Mouse (Mus musculus): ENCODE data around the gene Mical1.

Mical1 gene

GRCm38 (mm10) chr10:41476171-41477017 is at the start of gene Mical1:
TSS of gene Mical1 (plus strand) at chr10:41476314.
- DNase-seq (ENCODE audit: low read depth, low spot score): no peak

DNA sequence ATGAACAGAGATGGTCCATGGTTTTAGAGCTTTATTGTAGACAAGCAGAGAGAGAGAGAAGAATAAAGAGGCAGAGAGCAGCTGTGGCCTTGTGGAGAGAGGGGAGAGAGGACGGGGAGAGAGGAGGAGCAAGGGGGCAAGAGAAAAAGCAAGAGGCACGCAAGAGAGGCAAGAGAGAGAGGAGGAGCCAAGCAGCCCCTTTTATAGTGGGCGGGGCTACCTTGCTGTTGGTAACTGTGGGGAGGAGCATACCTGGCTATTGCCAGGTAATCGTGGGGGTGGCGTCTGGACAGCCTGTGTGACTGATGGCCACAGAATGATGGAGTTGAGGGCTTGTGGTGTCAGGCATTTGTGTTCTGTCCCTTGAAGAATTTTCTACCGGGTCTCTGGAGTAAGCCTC is 49.7 kb upstream of the Mical1 start:
- no peak for DNase-seq (ENCODE audit: low read depth, low spot score)

- DNase-seq (ENCODE audit: low read depth, low spot score): no peak
These were observed 41.5 kb upstream of the Mical1 start for GRCm38 (mm10) chr10:41434624-41435023.

GRCm38 (mm10) chr10:41435141-41435540 is 41.0 kb upstream of the Mical1 start:
- no peak for DNase-seq (ENCODE audit: low read depth, low spot score)

- DNase-seq (ENCODE audit: low read depth, low spot score): no peak
These were observed 27.9 kb upstream of the Mical1 start for GRCm38 (mm10) chr10:41448216-41448615.

- no peak for DNase-seq (ENCODE audit: low read depth, low spot score)
These were observed 26.4 kb upstream of the Mical1 start for GRCm38 (mm10) chr10:41449684-41450083.

DNA sequence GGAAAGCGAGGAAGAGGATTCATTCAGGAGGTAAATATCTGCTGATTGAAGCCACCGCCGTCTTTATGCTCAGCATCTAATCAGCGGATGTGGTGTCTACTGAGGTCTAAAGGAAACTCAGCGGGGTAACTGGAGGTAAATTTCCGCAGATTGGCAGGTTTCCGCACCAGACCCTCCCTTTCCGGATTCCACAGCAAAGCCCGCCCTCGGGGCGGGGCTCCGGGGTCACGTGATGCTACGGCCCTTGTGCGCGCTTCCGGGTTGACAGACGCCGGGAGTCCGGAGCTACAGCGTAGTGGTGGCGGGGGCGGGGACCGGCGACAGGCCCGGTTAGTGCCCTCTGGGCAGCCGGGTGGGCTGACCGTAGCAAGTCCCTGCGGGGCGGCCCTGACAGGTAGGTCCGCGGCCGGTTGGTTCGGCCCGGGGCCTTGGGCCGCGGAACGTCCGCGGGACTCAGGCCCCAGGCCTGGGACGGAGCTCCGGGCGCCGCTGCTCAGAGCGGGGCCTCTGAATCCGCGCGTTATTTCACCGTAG is 25.9 kb upstream of the Mical1 start, which contains the start of gene Zbtb24:
Gene Zbtb24 (plus strand): TSS at position 247 of the 534 bp plus-strand sequence.
- DNase-seq (ENCODE audit: low read depth, low spot score): peak; percentile 93

GRCm38 (mm10) chr10:41450780-41451522 is 25.2 kb upstream of the Mical1 start:
- no peak for DNase-seq (ENCODE audit: low read depth, low spot score)

- DNase-seq (ENCODE audit: low read depth, low spot score): no peak
These were observed 24.5 kb upstream of the Mical1 start for GRCm38 (mm10) chr10:41451656-41452055.

DNA sequence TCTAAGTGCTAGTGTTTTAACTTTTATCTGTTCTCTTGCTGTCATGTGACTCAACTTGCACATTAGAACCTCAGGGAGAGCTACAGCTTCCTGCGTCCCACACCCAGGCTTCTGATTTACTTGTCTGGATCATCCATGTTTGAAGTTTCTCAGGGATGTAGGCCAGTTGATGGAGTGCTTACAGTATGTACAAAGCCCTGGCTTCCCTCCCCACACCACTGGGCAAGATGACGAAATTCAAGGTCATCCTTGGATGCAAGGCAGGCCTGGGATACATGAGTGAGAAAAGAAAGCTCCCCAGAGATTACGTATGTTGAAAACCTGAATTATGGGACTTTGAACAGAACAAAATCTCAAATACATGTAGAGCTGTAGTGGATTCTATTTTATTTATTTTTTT is 23.3 kb upstream of the Mical1 start:
- DNase-seq (ENCODE audit: low read depth, low spot score): no peak

DNA sequence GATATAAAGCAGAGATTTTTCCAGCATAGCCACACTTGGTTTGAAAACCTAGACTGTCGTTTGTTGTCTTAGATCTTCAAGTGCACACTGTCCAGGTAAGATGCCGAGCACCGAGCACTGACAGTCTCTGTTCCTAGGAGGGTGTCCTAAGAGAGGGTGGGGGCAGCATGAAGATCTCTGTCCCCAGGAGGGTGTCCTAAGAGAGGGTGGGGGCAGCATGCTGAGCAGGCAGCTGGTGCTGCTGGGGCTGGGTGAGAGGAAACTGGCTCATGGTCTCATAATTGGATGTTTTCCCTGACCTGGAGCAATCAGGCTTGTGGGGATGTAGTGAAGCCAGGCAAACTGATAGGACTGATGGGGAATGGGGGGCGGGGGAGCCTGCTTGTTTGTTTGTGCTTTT is 16.1 kb upstream of the Mical1 start:
- DNase-seq (ENCODE audit: low read depth, low spot score): no peak

- no peak for DNase-seq (ENCODE audit: low read depth, low spot score)
These were observed 15.6 kb upstream of the Mical1 start for GRCm38 (mm10) chr10:41460501-41460900.

- DNase-seq (ENCODE audit: low read depth, low spot score): no peak
These were observed 14.9 kb upstream of the Mical1 start for GRCm38 (mm10) chr10:41461057-41461722.

GRCm38 (mm10) chr10:41464401-41464955 is 11.6 kb upstream of the Mical1 start:
- no peak for DNase-seq (ENCODE audit: low read depth, low spot score)

DNA sequence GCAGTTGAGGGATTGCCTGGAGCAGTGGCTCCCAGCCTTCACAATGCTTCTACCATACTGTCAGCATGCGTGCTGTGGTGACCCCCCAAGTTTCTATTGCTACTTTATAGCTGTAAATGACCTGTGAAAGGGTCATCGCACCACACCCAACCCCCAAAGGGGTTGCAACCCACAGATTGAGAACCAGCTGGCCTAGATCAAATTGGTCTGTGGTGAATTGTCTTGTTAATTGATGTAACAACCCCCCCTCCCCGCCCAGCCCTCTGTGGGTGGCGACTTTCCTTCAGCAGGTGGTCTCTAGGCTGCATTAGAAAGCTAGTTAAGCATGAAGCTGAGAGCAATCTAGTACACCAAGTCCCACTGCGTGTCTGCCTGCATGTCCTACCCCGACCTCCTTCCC is 8.8 kb upstream of the Mical1 start:
- DNase-seq (ENCODE audit: low read depth, low spot score): no peak

DNA sequence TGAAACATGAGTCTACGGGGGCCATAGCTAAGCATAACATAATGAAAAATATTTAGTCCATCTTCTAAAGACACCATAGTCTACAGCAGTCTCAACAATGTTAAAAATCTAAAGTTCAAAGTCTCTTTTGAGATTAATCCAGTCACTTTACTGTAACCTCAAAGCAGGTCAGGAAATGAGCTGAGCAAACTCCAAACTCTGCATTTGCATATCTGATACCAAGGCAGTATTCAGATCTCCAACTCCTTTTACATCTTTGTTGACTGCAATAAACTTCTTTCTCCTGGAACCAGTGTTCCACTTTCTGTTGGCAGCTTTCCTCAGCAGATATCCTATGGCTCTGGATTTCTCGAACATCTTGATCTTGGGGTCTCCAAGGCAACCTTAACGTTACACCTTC is 5.4 kb upstream of the Mical1 start:
- DNase-seq (ENCODE audit: low read depth, low spot score): no peak

GRCm38 (mm10) chr10:41472534-41472933 is 3.6 kb upstream of the Mical1 start:
- DNase-seq (ENCODE audit: low read depth, low spot score): no peak

- DNase-seq (ENCODE audit: low read depth, low spot score): no peak
These were observed 3.1 kb upstream of the Mical1 start for GRCm38 (mm10) chr10:41472962-41473481.

DNA sequence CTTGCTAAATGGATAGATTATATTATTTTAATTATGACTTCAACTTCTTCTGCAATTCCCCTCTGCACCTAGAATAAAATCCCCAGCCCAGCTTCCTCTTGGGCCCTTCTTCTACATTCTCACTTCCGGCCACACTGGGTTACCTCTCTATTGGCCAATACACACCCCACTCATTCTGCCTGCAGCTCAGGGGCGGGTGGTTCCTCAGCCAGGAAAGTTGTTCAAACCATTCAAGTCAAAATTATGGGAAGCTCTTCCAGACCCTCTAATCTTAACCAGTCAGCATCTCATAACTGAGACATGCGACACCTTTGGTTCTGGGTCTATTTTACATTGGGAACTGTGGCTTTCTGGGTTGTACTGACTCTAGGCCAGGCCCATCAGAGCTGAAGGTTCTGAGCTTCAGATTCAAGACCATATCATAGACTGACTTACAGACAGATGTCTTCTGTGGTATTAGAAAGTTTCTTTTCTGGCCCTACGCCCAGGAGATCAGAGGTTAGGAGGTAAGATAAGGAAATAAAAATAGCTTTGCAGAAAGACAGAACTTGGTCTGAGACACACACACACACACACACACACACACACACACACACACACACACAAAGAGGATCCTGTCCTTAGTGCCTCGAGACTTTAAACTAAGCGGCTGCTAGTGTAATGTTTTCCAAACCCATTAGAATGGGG is 2.2 kb upstream of the Mical1 start:
- no peak for DNase-seq (ENCODE audit: low read depth, low spot score)

GRCm38 (mm10) chr10:41474981-41475391 is 1.1 kb upstream of the Mical1 start:
- no peak for DNase-seq (ENCODE audit: low read depth, low spot score)

DNA sequence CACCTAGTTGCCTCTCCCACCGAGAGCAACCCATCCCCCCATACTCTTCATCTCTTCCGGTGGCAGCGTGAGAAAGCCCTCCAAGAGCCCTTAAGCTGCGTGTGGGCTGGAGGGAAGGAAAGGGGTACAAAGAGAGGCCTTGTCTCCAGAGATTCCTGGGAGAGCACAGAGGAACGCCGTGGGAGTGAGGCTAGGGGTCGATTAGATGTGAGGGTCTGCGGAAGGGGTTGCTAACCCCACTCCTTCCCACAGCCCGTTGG is 834 bp downstream of the Mical1 start:
- no peak for DNase-seq (ENCODE audit: low read depth, low spot score)
